21 mouse cellular contexts compared by ENCODE assay signal in genomic region chr11:69009508-69009907, GRCm38 (mm10). TPM values are rescaled to one million over a fixed set of nuclear protein-coding genes. Genes with fewer than 3 reads are reported as not detected.
DNase-seq lines count a peak whose midpoint lies in the region; ATAC-seq and TF ChIP-seq lines count a peak whose summit lies in the region.
"Had no signal": no experiment of that assay in that cellular context is flagged by ENCODE, and none has a peak within 500 bp of the region (broad histone marks: within the 10 kb centered on the region; RNA-seq: fewer than 3 reads in every experiment).

No protein-coding gene starts in this region.

- no peaks in the 10 kb centered on the region for H3K27me3 ChIP-seq in liver, embryonic 12.5 days (replicated peaks)
- no peaks in the 10 kb centered on the region for H3K27me3 ChIP-seq in liver, embryonic 11.5 days (replicated peaks; ENCODE audit: control insufficient read depth, insufficient read depth, low read length)
- no peaks in the 10 kb centered on the region for H3K27me3 ChIP-seq in CH12.LX (replicated peaks)
- no peaks in the 10 kb centered on the region for H3K27me3 ChIP-seq in MEL (ENCODE audit: control insufficient read depth in 1 of 2, insufficient read depth in 2 of 2, low read length in 2 of 2)
- H3K27me3 ChIP-seq: embryonic facial prominence, embryonic 12.5 days; forebrain, embryonic 13.5 days; forebrain, embryonic 15.5 days had no signal

- TF ChIP-seq POLR2A in CH12.LX (IDR thresholded peaks at IDR 0.05; ENCODE audit: low read depth, low read length): no peak
- TF ChIP-seq POLR2A in MEL (IDR thresholded peaks at IDR 0.05; ENCODE audit: control insufficient read depth in 1 of 2, insufficient read depth in 1 of 2, low read depth in 1 of 2, low read length in 2 of 2, poor library complexity in 1 of 2): no peak

- in situ Hi-C loops in CH12.LX (cut with MboI; ENCODE audit: low pct_ligation_motif_present, low pct_unique_long_range_greater_than_20kb, low sequenced_read_pairs): no loop called here

- no peaks in the 10 kb centered on the region for H3K9me3 ChIP-seq in liver, embryonic 12.5 days (replicated peaks)
- no peaks in the 10 kb centered on the region for H3K9me3 ChIP-seq in liver, embryonic 11.5 days (ENCODE audit: control insufficient read depth, low read length)
- H3K9me3 ChIP-seq in CH12.LX (replicated peaks; ENCODE audit: low read length) (no peaks in the 10 kb centered on the region), MEL (replicated peaks; ENCODE audit: insufficient read depth, low read length) (no peaks in the 10 kb centered on the region)
- H3K9me3 ChIP-seq: embryonic facial prominence, embryonic 10.5 days; embryonic facial prominence, embryonic 12.5 days; forebrain, embryonic 13.5 days; forebrain, embryonic 15.5 days; G1E had no signal

- dilution Hi-C loops in CH12.LX (cut with MboI; ENCODE audit: extremely low pct_ligation_motif_present, extremely low pct_unique_long_range_greater_than_20kb, low sequenced_read_pairs): no loop called here

- 0 out of 2 replicates have a peak overlapping the region, but pooled peaks have one; percentile 65 for H3K27ac ChIP-seq in liver, embryonic 12.5 days
- no peak overlapping the region for H3K27ac ChIP-seq in liver, embryonic 11.5 days (ENCODE audit: low read depth, low read length)
- H3K27ac ChIP-seq in CH12.LX (ENCODE audit: insufficient read depth, low read depth) (no peak overlapping the region), MEL (ENCODE audit: control insufficient read depth, low read depth, low read length) (no peak overlapping the region)
- H3K27ac ChIP-seq: embryonic facial prominence, embryonic 10.5 days; embryonic facial prominence, embryonic 12.5 days; forebrain, embryonic 13.5 days; forebrain, embryonic 15.5 days had no signal

- H3K4me1 ChIP-seq in liver, embryonic 12.5 days: peaks cover 71% of the 10 kb centered on the region
- peaks cover 20% of the 10 kb centered on the region for H3K4me1 ChIP-seq in liver, embryonic 11.5 days (replicated peaks; ENCODE audit: control insufficient read depth, insufficient read depth, low read length)
- H3K4me1 ChIP-seq in CH12.LX (ENCODE audit: control insufficient read depth in 1 of 2, insufficient read depth in 2 of 2): peaks cover 9 to 43% of the 10 kb centered on the region in 2 experiments
- H3K4me1 ChIP-seq in MEL (ENCODE audit: control insufficient read depth in 1 of 2, insufficient read depth in 2 of 2, low read length in 2 of 2): peaks cover 0 to 10% of the 10 kb centered on the region in 2 experiments; a peak in 3 of 4 replicates

- TF ChIP-seq CTCF in CH12.LX (conservative IDR thresholded peaks at IDR 0.05 in 1 of 2, IDR thresholded peaks at IDR 0.05 in 1 of 2; ENCODE audit: low read depth in 2 of 2, low read length in 2 of 2) (no peak), MEL (IDR thresholded peaks at IDR 0.05 in 2 of 3, conservative IDR thresholded peaks at IDR 0.05 in 1 of 3; ENCODE audit: control insufficient read depth in 1 of 3, insufficient read depth in 1 of 3, low read depth in 2 of 3, low read length in 3 of 3, poor library complexity in 1 of 3, severe bottlenecking in 1 of 3) (no peak)

- peaks cover 8% of the 10 kb centered on the region; the same call in 1 of the 2 replicates for H3K36me3 ChIP-seq in liver, embryonic 12.5 days
- no peaks in the 10 kb centered on the region for H3K36me3 ChIP-seq in liver, embryonic 11.5 days (ENCODE audit: control insufficient read depth, insufficient read depth, low read length)
- peaks cover 0 to 26% of the 10 kb centered on the region in 2 experiments for H3K36me3 ChIP-seq in CH12.LX (replicated peaks in 1 of 2; ENCODE audit: control insufficient read depth in 1 of 2, insufficient read depth in 1 of 2, low read length in 1 of 2)
- H3K36me3 ChIP-seq in MEL (ENCODE audit: control insufficient read depth in 1 of 2, insufficient read depth in 2 of 2, low read length in 2 of 2): peaks cover 0 to 18% of the 10 kb centered on the region in 2 experiments; a peak in 2 of 4 replicates
- H3K36me3 ChIP-seq: forebrain, embryonic 15.5 days had no signal

- no peak for ATAC-seq in liver, embryonic 12.5 days
- ATAC-seq in liver, embryonic 11.5 days (replicated peaks; ENCODE audit: low FRiP score): no peak
- ATAC-seq: CD4-positive, CD25-positive, alpha-beta regulatory T cell, adult 4 months; forebrain, embryonic 13.5 days; forebrain, embryonic 15.5 days; forebrain, postnatal 0 days had no signal

- TF ChIP-seq EP300 in CH12.LX (IDR thresholded peaks at IDR 0.05; ENCODE audit: low read length): no peak
- TF ChIP-seq EP300 in MEL (IDR thresholded peaks at IDR 0.05; ENCODE audit: low read depth in 1 of 2, low read length in 2 of 2): no peak

- no peak for DNase-seq in liver, embryonic 11.5 days (ENCODE audit: low spot score)
- DNase-seq in CH12.LX (ENCODE audit: extremely low read depth) (no peak), MEL (ENCODE audit: low read depth, low spot score) (peak; percentile 52)
- no peak for DNase-seq in adrenal gland, adult 18-20 months (ENCODE audit: low spot score in 2 of 2)
- DNase-seq: adrenal gland, adult 8-10 months; adrenal gland, postnatal 14 days; adrenal gland, postnatal 36 days; B cell, adult 2 months; cerebellum, adult 11-12 months; cerebellum, adult 2 months; cerebellum, adult 9-10 months; cerebellum, postnatal 10 days; cerebellum, postnatal 25 days; forebrain, postnatal 0 days had no signal

- H3K79me2 ChIP-seq in CH12.LX (replicated peaks; ENCODE audit: control insufficient read depth, extremely low read depth, insufficient read depth, poor library complexity, severe bottlenecking): peaks cover 34% of the 10 kb centered on the region
- peaks cover 34% of the 10 kb centered on the region for H3K79me2 ChIP-seq in MEL (ENCODE audit: control insufficient read depth, insufficient read depth, low read length, poor library complexity)

- TF ChIP-seq RAD21 in CH12.LX (IDR thresholded peaks at IDR 0.05; ENCODE audit: low read depth, low read length) (no peak), MEL (IDR thresholded peaks at IDR 0.05; ENCODE audit: low read depth, low read length) (no peak)

- no peak overlapping the region for H3K9ac ChIP-seq in liver, embryonic 12.5 days
- H3K9ac ChIP-seq in liver, embryonic 11.5 days (ENCODE audit: low read depth, low read length): no peak overlapping the region
- no peak overlapping the region for H3K9ac ChIP-seq in CH12.LX (ENCODE audit: insufficient read depth, low read depth)
- H3K9ac ChIP-seq in MEL (ENCODE audit: control insufficient read depth, low read depth, low read length, poor library complexity, severe bottlenecking): no peak overlapping the region
- H3K9ac ChIP-seq: embryonic facial prominence, embryonic 12.5 days; forebrain, embryonic 13.5 days; forebrain, embryonic 15.5 days; forebrain, postnatal 0 days had no signal

- H3K4me2 ChIP-seq in liver, embryonic 12.5 days: no peak overlapping the region
- H3K4me2 ChIP-seq in liver, embryonic 11.5 days: no peak overlapping the region
- H3K4me2 ChIP-seq in CH12.LX (ENCODE audit: insufficient read depth, low read depth, poor library complexity, severe bottlenecking): no peak overlapping the region
- H3K4me2 ChIP-seq: embryonic facial prominence, embryonic 12.5 days; forebrain, embryonic 13.5 days; forebrain, embryonic 15.5 days had no signal

- H3K4me3 ChIP-seq in liver, embryonic 12.5 days: no peak overlapping the region
- no peak overlapping the region for H3K4me3 ChIP-seq in liver, embryonic 11.5 days (ENCODE audit: low read depth, low read length)
- H3K4me3 ChIP-seq in CH12.LX (replicated peaks in 1 of 3; ENCODE audit: low read depth in 2 of 3, low read length in 2 of 3, poor library complexity in 1 of 3): no peak overlapping the region
- H3K4me3 ChIP-seq in MEL (ENCODE audit: control insufficient read depth in 1 of 2, insufficient read depth in 1 of 2, low read depth in 2 of 2, low read length in 2 of 2): no peak overlapping the region
- H3K4me3 ChIP-seq: embryonic facial prominence, embryonic 10.5 days; embryonic facial prominence, embryonic 12.5 days; forebrain, embryonic 13.5 days; forebrain, embryonic 15.5 days had no signal

- 67% methylated on average over 1 of the region's 1 CpGs for WGBS in liver, embryonic 12.5 days (ENCODE audit: insufficient replicate concordance)
- WGBS in liver, embryonic 11.5 days: 92% methylated on average over 1 of the region's 1 CpGs

RNA-seq across cellular contexts. Expression of gene Pfas, which starts 1.2 kb away (rescaled TPM):
- 42.2 and 44.4 TPM in 2 replicates for polyA plus RNA-seq in liver, embryonic 12.5 days (2016; fragmentation: Nextera tagmentation; extraction: Ambion mirVana)
- polyA plus RNA-seq in liver, embryonic 11.5 days (2014; fragmentation: Nextera tagmentation; extraction: Ambion mirVana): 60.2 and 64.9 TPM in 2 replicates
- total RNA-seq in CH12.LX (2012; rRNA removed) (110 and 132 TPM in 2 replicates), CH12.LX (2014; rRNA removed) (61.9 and 65.0 TPM in 2 replicates), MEL (2012; rRNA removed) (124 and 130 TPM in 2 replicates)
- polyA plus RNA-seq in CH12.LX (2012; ENCODE audit: insufficient read length, low read depth) (66.5 and 72.9 TPM in 2 replicates), MEL (2012; ENCODE audit: insufficient read depth in 1 of 2, insufficient read length in 2 of 2, low read depth in 1 of 2, low replicate concordance in 2 of 2, missing spikeins in 1 of 2) (100 to 1,000 TPM in 1 of 2 experiments, 10 to 100 TPM in 1; 63.5 to 149 TPM)
- 10 to 100 TPM; 26.4 to 30.4 TPM for total RNA-seq in adrenal gland, adult 18-20 months (2021)

RNA-seq across cellular contexts. Expression of gene Ctc1, which starts 6.2 kb away (rescaled TPM):
- polyA plus RNA-seq in liver, embryonic 12.5 days (2016; fragmentation: Nextera tagmentation; extraction: Ambion mirVana): 31.4 and 34.2 TPM in 2 replicates
- polyA plus RNA-seq in liver, embryonic 11.5 days (2014; fragmentation: Nextera tagmentation; extraction: Ambion mirVana): 57.5 and 60.5 TPM in 2 replicates
- 40.1 and 44.8 TPM in 2 replicates for total RNA-seq in CH12.LX (2012; rRNA removed)
- total RNA-seq in CH12.LX (2014; rRNA removed): 20.5 and 22.7 TPM in 2 replicates
- polyA plus RNA-seq in CH12.LX (2012; ENCODE audit: insufficient read length, low read depth): 44.1 and 69.8 TPM in 2 replicates
- total RNA-seq in MEL (2012; rRNA removed): 16.0 and 19.5 TPM in 2 replicates
- polyA plus RNA-seq in MEL (2012; ENCODE audit: insufficient read depth in 1 of 2, insufficient read length in 2 of 2, low read depth in 1 of 2, low replicate concordance in 2 of 2, missing spikeins in 1 of 2): 10 to 100 TPM in 1 of 2 experiments, not detected in 1; 59.1 TPM
- 10 to 100 TPM; 20.3 to 28.9 TPM for total RNA-seq in adrenal gland, adult 18-20 months (2021)

RNA-seq across cellular contexts. Expression of gene Rangrf, which starts 34.5 kb away (rescaled TPM):
- 54.7 and 61.0 TPM in 2 replicates for polyA plus RNA-seq in liver, embryonic 12.5 days (2016; fragmentation: Nextera tagmentation; extraction: Ambion mirVana)
- 94.4 and 97.5 TPM in 2 replicates for polyA plus RNA-seq in liver, embryonic 11.5 days (2014; fragmentation: Nextera tagmentation; extraction: Ambion mirVana)
- total RNA-seq in CH12.LX (2012; rRNA removed) (106 and 160 TPM in 2 replicates), CH12.LX (2014; rRNA removed) (154 and 158 TPM in 2 replicates), MEL (2012; rRNA removed) (182 and 207 TPM in 2 replicates)
- polyA plus RNA-seq in CH12.LX (2012; ENCODE audit: insufficient read length, low read depth) (95.5 and 111 TPM in 2 replicates), MEL (2012; ENCODE audit: insufficient read depth in 1 of 2, insufficient read length in 2 of 2, low read depth in 1 of 2, low replicate concordance in 2 of 2, missing spikeins in 1 of 2) (100 to 1,000 TPM in 1 of 2 experiments, not detected in 1; 159 TPM)
- 10 to 100 TPM; 13.5 to 16.7 TPM for total RNA-seq in adrenal gland, adult 18-20 months (2021)

RNA-seq across cellular contexts. Expression of gene Aurkb, which starts 35.9 kb away (rescaled TPM):
- 142 TPM in 2 replicates for polyA plus RNA-seq in liver, embryonic 12.5 days (2016; fragmentation: Nextera tagmentation; extraction: Ambion mirVana)
- polyA plus RNA-seq in liver, embryonic 11.5 days (2014; fragmentation: Nextera tagmentation; extraction: Ambion mirVana): 168 and 170 TPM in 2 replicates
- total RNA-seq in CH12.LX (2012; rRNA removed) (170 and 177 TPM in 2 replicates), CH12.LX (2014; rRNA removed) (181 and 190 TPM in 2 replicates), MEL (2012; rRNA removed) (120 and 124 TPM in 2 replicates)
- polyA plus RNA-seq in CH12.LX (2012; ENCODE audit: insufficient read length, low read depth) (178 and 200 TPM in 2 replicates), MEL (2012; ENCODE audit: insufficient read depth in 1 of 2, insufficient read length in 2 of 2, low read depth in 1 of 2, low replicate concordance in 2 of 2, missing spikeins in 1 of 2) (100 to 1,000 TPM; 159 to 170 TPM)
- 1 to 10 TPM; 1.4 to 1.9 TPM for total RNA-seq in adrenal gland, adult 18-20 months (2021)

RNA-seq across cellular contexts. Expression of gene Slc25a35, which starts 41.6 kb away (rescaled TPM):
- polyA plus RNA-seq in liver, embryonic 12.5 days (2016; fragmentation: Nextera tagmentation; extraction: Ambion mirVana): 0.87 and 0.90 TPM in 2 replicates
- 1.4 and 1.7 TPM in 2 replicates for polyA plus RNA-seq in liver, embryonic 11.5 days (2014; fragmentation: Nextera tagmentation; extraction: Ambion mirVana)
- total RNA-seq in CH12.LX (2012; rRNA removed) (1.6 and 3.9 TPM in 2 replicates), CH12.LX (2014; rRNA removed) (not detected in 2 replicates), MEL (2012; rRNA removed) (3.3 and 4.9 TPM in 2 replicates)
- polyA plus RNA-seq in CH12.LX (2012; ENCODE audit: insufficient read length, low read depth) (0.83 and 1.0 TPM in 2 replicates), MEL (2012; ENCODE audit: insufficient read depth in 1 of 2, insufficient read length in 2 of 2, low read depth in 1 of 2, low replicate concordance in 2 of 2, missing spikeins in 1 of 2) (1 to 10 TPM in 1 of 2 experiments, not detected in 1; 3.3 TPM)
- total RNA-seq in adrenal gland, adult 18-20 months (2021): 10 to 100 TPM; 30.6 to 55.5 TPM
